ENCODE assay signal across 11 mouse cellular contexts in genomic region chr6:36857627-36858257, GRCm38 (mm10). TPM values are rescaled to one million over a fixed set of nuclear protein-coding genes. Genes with fewer than 3 reads are reported as not detected.
DNase-seq lines count a peak whose midpoint lies in the region; ATAC-seq and TF ChIP-seq lines count a peak whose summit lies in the region.
"Had no signal": no experiment of that assay in that cellular context is flagged by ENCODE, and none has a peak within 500 bp of the region (broad histone marks: within the 10 kb centered on the region; RNA-seq: fewer than 3 reads in every experiment).

No protein-coding gene starts in this region.

- no peak for TF ChIP-seq EP300 in CH12.LX (IDR thresholded peaks at IDR 0.05; ENCODE audit: low read length)
- TF ChIP-seq EP300 in lung, postnatal 0 days (IDR thresholded peaks at IDR 0.05) = no peak

- ATAC-seq in forebrain, embryonic 14.5 days = peak; percentile 68; the same call in 1 of the 2 replicates
- no peak for ATAC-seq in lung, postnatal 0 days

- DNase-seq in CH12.LX (ENCODE audit: extremely low read depth) = no peak
- peak; percentile 1 for DNase-seq in WW6 (ENCODE audit: low read depth, low spot score)
- DNase-seq in forebrain, embryonic 14.5 days (ENCODE audit: low spot score) = peak; percentile 53
- DNase-seq in mesoderm, embryonic 11.5 days (ENCODE audit: low read depth, low spot score) = peak; percentile 69
- no peak for DNase-seq in gastrocnemius, postnatal 36 days
- no peak for DNase-seq in adipocyte (ENCODE audit: low spot score)
- no peak for DNase-seq in lung, postnatal 0 days (ENCODE audit: low spot score)
- DNase-seq: right cerebral cortex, postnatal 4 days had no signal

- no peak overlapping the region for H3K27ac ChIP-seq in CH12.LX (ENCODE audit: insufficient read depth, low read depth)
- no peak overlapping the region; the same call in 1 of the 2 replicates for H3K27ac ChIP-seq in forebrain, embryonic 14.5 days (ENCODE audit: low read depth, low read length)
- H3K27ac ChIP-seq in lung, postnatal 0 days (ENCODE audit: low read length) = no peak overlapping the region

- H3K4me1 ChIP-seq in CH12.LX (ENCODE audit: control insufficient read depth in 1 of 2, insufficient read depth in 2 of 2) = no peaks in the 10 kb centered on the region
- 0 out of 2 replicates have a peak, but pooled peaks cover 3% of the 10 kb centered on the region for H3K4me1 ChIP-seq in forebrain, embryonic 14.5 days (ENCODE audit: control insufficient read depth, insufficient read depth, low read length)
- no peaks in the 10 kb centered on the region for H3K4me1 ChIP-seq in lung, postnatal 0 days (ENCODE audit: insufficient read depth, low read depth, low read length)

- TF ChIP-seq POLR2A in CH12.LX (IDR thresholded peaks at IDR 0.05; ENCODE audit: low read depth, low read length) = no peak

- in situ Hi-C loops in CH12.LX (cut with MboI; ENCODE audit: low pct_ligation_motif_present, low pct_unique_long_range_greater_than_20kb, low sequenced_read_pairs) = no loop called here

- no peaks in the 10 kb centered on the region for H3K79me2 ChIP-seq in CH12.LX (replicated peaks; ENCODE audit: control insufficient read depth, extremely low read depth, insufficient read depth, poor library complexity, severe bottlenecking)

- TF ChIP-seq CTCF in CH12.LX (conservative IDR thresholded peaks at IDR 0.05 in 1 of 2, IDR thresholded peaks at IDR 0.05 in 1 of 2; ENCODE audit: low read depth in 2 of 2, low read length in 2 of 2) = no peak
- no peak for TF ChIP-seq CTCF in lung, postnatal 0 days (IDR thresholded peaks at IDR 0.05)

- no peaks in the 10 kb centered on the region for H3K27me3 ChIP-seq in CH12.LX (replicated peaks)
- no peaks in the 10 kb centered on the region for H3K27me3 ChIP-seq in forebrain, embryonic 14.5 days (replicated peaks; ENCODE audit: control insufficient read depth, insufficient read depth, low read length)
- no peaks in the 10 kb centered on the region for H3K27me3 ChIP-seq in lung, postnatal 0 days (replicated peaks; ENCODE audit: insufficient read depth, low read length)
- H3K27me3 ChIP-seq: limb, embryonic 15.5 days had no signal

- intact Hi-C loops in gastrocnemius, postnatal 36 days (cut with DNase I) = no loop called here

- WGBS in forebrain, embryonic 14.5 days = 14% methylated on average over 6 of the region's 6 CpGs
- WGBS in lung, postnatal 0 days = 62% methylated on average over 6 of the region's 6 CpGs

- dilution Hi-C loops in CH12.LX (cut with MboI; ENCODE audit: extremely low pct_ligation_motif_present, extremely low pct_unique_long_range_greater_than_20kb, low sequenced_read_pairs) = no loop called here

- no peak for TF ChIP-seq RAD21 in CH12.LX (IDR thresholded peaks at IDR 0.05; ENCODE audit: low read depth, low read length)

- H3K9ac ChIP-seq in CH12.LX (ENCODE audit: insufficient read depth, low read depth) = no peak overlapping the region
- no peak overlapping the region for H3K9ac ChIP-seq in forebrain, embryonic 14.5 days (ENCODE audit: low read length)
- H3K9ac ChIP-seq in lung, postnatal 0 days (replicated peaks; ENCODE audit: low read depth) = no peak overlapping the region
- H3K9ac ChIP-seq: limb, embryonic 15.5 days had no signal

- H3K36me3 ChIP-seq in CH12.LX (replicated peaks in 1 of 2; ENCODE audit: control insufficient read depth in 1 of 2, insufficient read depth in 1 of 2, low read length in 1 of 2) = peaks cover 0 to 18% of the 10 kb centered on the region in 2 experiments
- H3K36me3 ChIP-seq in forebrain, embryonic 14.5 days (ENCODE audit: control insufficient read depth, insufficient read depth, low read length) = no peaks in the 10 kb centered on the region
- no peaks in the 10 kb centered on the region for H3K36me3 ChIP-seq in lung, postnatal 0 days (ENCODE audit: insufficient read depth, low read length)
- H3K36me3 ChIP-seq: limb, embryonic 15.5 days had no signal

- H3K4me3 ChIP-seq in CH12.LX (replicated peaks in 1 of 3; ENCODE audit: low read depth in 2 of 3, low read length in 2 of 3, poor library complexity in 1 of 3) = no peak overlapping the region
- H3K4me3 ChIP-seq in forebrain, embryonic 14.5 days (ENCODE audit: low read depth, low read length) = no peak overlapping the region
- H3K4me3 ChIP-seq in lung, postnatal 0 days (ENCODE audit: low read depth, low read length) = no peak overlapping the region
- H3K4me3 ChIP-seq: limb, embryonic 15.5 days had no signal

- H3K4me2 ChIP-seq in CH12.LX (ENCODE audit: insufficient read depth, low read depth, poor library complexity, severe bottlenecking) = no peak overlapping the region
- H3K4me2 ChIP-seq in forebrain, embryonic 14.5 days (ENCODE audit: low read length) = no peak overlapping the region
- no peak overlapping the region for H3K4me2 ChIP-seq in lung, postnatal 0 days (replicated peaks; ENCODE audit: low read depth, low read length)
- H3K4me2 ChIP-seq: heart, embryonic 11.5 days; limb, embryonic 15.5 days had no signal

- H3K9me3 ChIP-seq in CH12.LX (replicated peaks; ENCODE audit: low read length) = no peaks in the 10 kb centered on the region
- no peaks in the 10 kb centered on the region for H3K9me3 ChIP-seq in forebrain, embryonic 14.5 days (replicated peaks; ENCODE audit: control insufficient read depth, low read length)
- no peaks in the 10 kb centered on the region for H3K9me3 ChIP-seq in lung, postnatal 0 days (ENCODE audit: low read length)
- H3K9me3 ChIP-seq: limb, embryonic 15.5 days had no signal

TF ChIP-seq in CH12.LX, 34 proteins besides CTCF, POLR2A, EP300 and RAD21:
- no peak for TF ChIP-seq E2F4 (IDR thresholded peaks at IDR 0.05; ENCODE audit: insufficient replicate concordance, low read depth, low read length)
- TF ChIP-seq JUN (IDR thresholded peaks at IDR 0.05; ENCODE audit: insufficient read depth, low read depth, low read length) = no peak
- TF ChIP-seq ZNF384 (IDR thresholded peaks at IDR 0.05; ENCODE audit: low read depth, low read length) = peak; percentile 53

RNA-seq across cellular contexts. Expression of gene Ptn, which starts 47.7 kb away (rescaled TPM):
- total RNA-seq in CH12.LX (2012; rRNA removed) = not detected in 2 replicates
- not detected in 2 replicates for total RNA-seq in CH12.LX (2014; rRNA removed)
- not detected in 2 replicates for polyA plus RNA-seq in CH12.LX (2012; ENCODE audit: insufficient read length, low read depth)
- 532 and 624 TPM in 2 replicates for polyA plus RNA-seq in forebrain, embryonic 14.5 days (2014; fragmentation: Nextera tagmentation; extraction: Ambion mirVana)
- 1 to 10 TPM; 1.9 to 2.1 TPM for total RNA-seq in gastrocnemius, postnatal 36 days (2021)
- polyA plus RNA-seq in lung, postnatal 0 days (2015; fragmentation: Nextera tagmentation; extraction: Ambion mirVana) = 15.6 and 17.5 TPM in 2 replicates
- total RNA-seq: monocyte, adult 5-6 weeks had no signal

Comparison
In these comparisons a context has a peak if more than half of its experiments do, and no peak if none do; other contexts are left out.
1. DNase-seq: peak in WW6 (single experiment), forebrain, embryonic 14.5 days (single experiment) and mesoderm, embryonic 11.5 days (single experiment); none in CH12.LX (single experiment), gastrocnemius, postnatal 36 days (0 of 2), adipocyte (single experiment) and lung, postnatal 0 days (single experiment).
2. RNA of gene Ptn, which starts 47.7 kb away (polyA plus RNA-seq): 532 to 624 TPM in forebrain, embryonic 14.5 days; 15.6 to 17.5 TPM in lung, postnatal 0 days and not detected in CH12.LX; every median in the first group is over 10 times any median in the second.